Mouse (Mus musculus): ENCODE results near the gene Gm17416. TPM values are rescaled to one million over a fixed set of nuclear protein-coding genes. Genes with fewer than 3 reads are reported as not detected.
A peak's percentile ranks its signal among the peaks of the same experiment; 100 is the strongest.

The Gm17416 gene
- polyA plus RNA-seq, 1 experiment from 2014 or later, result not detected

- Histone ChIP-seq H3K36me3 (ENCODE audit: control insufficient read depth, insufficient read depth, low read length) (no peaks in the 10 kb centered on the region), H3K4me2 (replicated peaks; ENCODE audit: low read depth) (no peak overlapping the region), H3K4me3 (ENCODE audit: low read depth, low read length) (no peak overlapping the region), H3K9ac (ENCODE audit: low read length) (no peak overlapping the region), H3K4me1 (replicated peaks; ENCODE audit: control insufficient read depth, insufficient read depth) (no peaks in the 10 kb centered on the region), H3K27me3 (ENCODE audit: control insufficient read depth, insufficient read depth, low read length) (no peaks in the 10 kb centered on the region), H3K27ac (replicated peaks) (no peak overlapping the region), H3K9me3 (ENCODE audit: control insufficient read depth, low read length) (no peaks in the 10 kb centered on the region)
- ATAC-seq (ENCODE audit: low FRiP score, low TSS enrichment), result no peak
- WGBS, result 83% methylated on average over 8 of the region's 8 CpGs
- TF ChIP-seq EP300 (optimal IDR thresholded peaks at IDR 0.05) (no peak), CTCF (IDR thresholded peaks at IDR 0.05; ENCODE audit: low read depth) (no peak)
- DNase-seq (ENCODE audit: low spot score), result no peak
These were observed 4.3 kb downstream of the Gm17416 start for GRCm38 (mm10) chr2:152573484-152573883.

- Histone ChIP-seq H3K36me3 (ENCODE audit: control insufficient read depth, insufficient read depth, low read length) (no peaks in the 10 kb centered on the region), H3K27me3 (ENCODE audit: control insufficient read depth, insufficient read depth, low read length) (no peaks in the 10 kb centered on the region), H3K9me3 (ENCODE audit: control insufficient read depth, low read length) (no peaks in the 10 kb centered on the region), H3K27ac (replicated peaks) (no peak within 1 kb of the TSS), H3K4me1 (replicated peaks; ENCODE audit: control insufficient read depth, insufficient read depth) (no peaks in the 10 kb centered on the region), H3K9ac (ENCODE audit: low read length) (no peak within 1 kb of the TSS), H3K4me2 (replicated peaks; ENCODE audit: low read depth) (no peak within 1 kb of the TSS), H3K4me3 (ENCODE audit: low read depth, low read length) (no peak within 1 kb of the TSS)
- ATAC-seq (ENCODE audit: low FRiP score, low TSS enrichment) (no peak), DNase-seq (ENCODE audit: low spot score) (no peak)
- no peak for TF ChIP-seq CTCF (IDR thresholded peaks at IDR 0.05; ENCODE audit: low read depth)
- no peak for TF ChIP-seq EP300 (optimal IDR thresholded peaks at IDR 0.05)
- 60% methylated on average over 7 of the region's 7 CpGs for WGBS
These were observed 11.0 kb downstream of the Gm17416 start, which contains the start of gene Defb19 for GRCm38 (mm10) chr2:152580107-152580506. Gene Defb19, minus strand, starts transcription at chr2:152580312.

- 77% methylated on average over 11 of the region's 11 CpGs for WGBS
- H3K27me3 ChIP-seq (ENCODE audit: control insufficient read depth, insufficient read depth, low read length), result no peaks in the 10 kb centered on the region
- TF ChIP-seq EP300 (optimal IDR thresholded peaks at IDR 0.05) (no peak), CTCF (IDR thresholded peaks at IDR 0.05; ENCODE audit: low read depth) (no peak)
- H3K9me3 ChIP-seq (ENCODE audit: control insufficient read depth, low read length), result no peaks in the 10 kb centered on the region
- no peak overlapping the region for H3K4me2 ChIP-seq (replicated peaks; ENCODE audit: low read depth)
- no peaks in the 10 kb centered on the region for H3K36me3 ChIP-seq (ENCODE audit: control insufficient read depth, insufficient read depth, low read length)
- H3K27ac ChIP-seq (replicated peaks), result no peak overlapping the region
- H3K4me3 ChIP-seq (ENCODE audit: low read depth, low read length), result no peak overlapping the region
- H3K9ac ChIP-seq (ENCODE audit: low read length), result no peak overlapping the region
- no peak for DNase-seq (ENCODE audit: low spot score)
- no peaks in the 10 kb centered on the region for H3K4me1 ChIP-seq (replicated peaks; ENCODE audit: control insufficient read depth, insufficient read depth)
- no peak for ATAC-seq (ENCODE audit: low FRiP score, low TSS enrichment)
These were observed 11.5 kb downstream of the Gm17416 start for GRCm38 (mm10) chr2:152580612-152581011.

GRCm38 (mm10) chr2:152586926-152587560 is 17.9 kb downstream of the Gm17416 start:
- no peaks in the 10 kb centered on the region for H3K36me3 ChIP-seq (ENCODE audit: control insufficient read depth, insufficient read depth, low read length)
- H3K4me3 ChIP-seq (ENCODE audit: low read depth, low read length), result no peak overlapping the region
- no peak overlapping the region for H3K27ac ChIP-seq (replicated peaks)
- H3K4me1 ChIP-seq (replicated peaks; ENCODE audit: control insufficient read depth, insufficient read depth), result no peaks in the 10 kb centered on the region
- H3K4me2 ChIP-seq (replicated peaks; ENCODE audit: low read depth), result no peak overlapping the region
- WGBS, result 81% methylated on average over 4 of the region's 4 CpGs
- ATAC-seq (ENCODE audit: low FRiP score, low TSS enrichment), result 0 out of 2 replicates have a peak, but pooled peaks have one; percentile 32
- TF ChIP-seq EP300 (optimal IDR thresholded peaks at IDR 0.05) (no peak), CTCF (IDR thresholded peaks at IDR 0.05; ENCODE audit: low read depth) (peak; percentile 61)
- DNase-seq (ENCODE audit: low spot score), result no peak
- H3K9me3 ChIP-seq (ENCODE audit: control insufficient read depth, low read length), result no peaks in the 10 kb centered on the region
- no peaks in the 10 kb centered on the region for H3K27me3 ChIP-seq (ENCODE audit: control insufficient read depth, insufficient read depth, low read length)
- no peak overlapping the region for H3K9ac ChIP-seq (ENCODE audit: low read length)

- ATAC-seq (ENCODE audit: low FRiP score, low TSS enrichment) (no peak), DNase-seq (ENCODE audit: low spot score) (no peak)
- WGBS, result 16% methylated on average over 2 of the region's 2 CpGs
- no peaks in the 10 kb centered on the region for H3K4me1 ChIP-seq (replicated peaks; ENCODE audit: control insufficient read depth, insufficient read depth)
- no peaks in the 10 kb centered on the region for H3K9me3 ChIP-seq (ENCODE audit: control insufficient read depth, low read length)
- TF ChIP-seq EP300 (optimal IDR thresholded peaks at IDR 0.05), result no peak
- no peak for TF ChIP-seq CTCF (IDR thresholded peaks at IDR 0.05; ENCODE audit: low read depth)
- no peak overlapping the region for H3K4me2 ChIP-seq (replicated peaks; ENCODE audit: low read depth)
- H3K27ac ChIP-seq (replicated peaks), result no peak overlapping the region
- no peak overlapping the region for H3K9ac ChIP-seq (ENCODE audit: low read length)
- H3K4me3 ChIP-seq (ENCODE audit: low read depth, low read length), result no peak overlapping the region
- H3K36me3 ChIP-seq (ENCODE audit: control insufficient read depth, insufficient read depth, low read length), result no peaks in the 10 kb centered on the region
- no peaks in the 10 kb centered on the region for H3K27me3 ChIP-seq (ENCODE audit: control insufficient read depth, insufficient read depth, low read length)
These were observed 19.3 kb downstream of the Gm17416 start for GRCm38 (mm10) chr2:152588450-152588849.

GRCm38 (mm10) chr2:152589021-152589420 is 19.9 kb downstream of the Gm17416 start:
- Histone ChIP-seq H3K4me1 (replicated peaks; ENCODE audit: control insufficient read depth, insufficient read depth) (no peaks in the 10 kb centered on the region), H3K27me3 (ENCODE audit: control insufficient read depth, insufficient read depth, low read length) (no peaks in the 10 kb centered on the region), H3K9me3 (ENCODE audit: control insufficient read depth, low read length) (no peaks in the 10 kb centered on the region), H3K4me2 (replicated peaks; ENCODE audit: low read depth) (no peak overlapping the region), H3K4me3 (ENCODE audit: low read depth, low read length) (no peak overlapping the region), H3K27ac (replicated peaks) (no peak overlapping the region), H3K36me3 (ENCODE audit: control insufficient read depth, insufficient read depth, low read length) (no peaks in the 10 kb centered on the region), H3K9ac (ENCODE audit: low read length) (no peak overlapping the region)
- DNase-seq (ENCODE audit: low spot score), result no peak
- ATAC-seq (ENCODE audit: low FRiP score, low TSS enrichment), result no peak
- no peak for TF ChIP-seq EP300 (optimal IDR thresholded peaks at IDR 0.05)
- no peak for TF ChIP-seq CTCF (IDR thresholded peaks at IDR 0.05; ENCODE audit: low read depth)
- 32% methylated on average over 6 of the region's 6 CpGs for WGBS

Measured in stomach, postnatal 0 days (tissue).